Mouse (Mus musculus) testis, adult 2 months (tissue): ENCODE measurements at regions not wholly inside any gene's neighbourhood (a gene's known extent, or its start where the extent isn't known, plus 50 kb on each side); places are given as distances from the start of the nearest gene placed in this dataset.

Source experiments
- CTCF ChIP-seq: fragments of 200-500 bp; IDR thresholded peaks from 2 replicates; pipeline ENCODE4 v1.5.1; 2012; ENCODE audit warnings: low read depth, mild to moderate bottlenecking, inconsistent platforms, low read length, moderate library complexity; ENCODE audit not compliant: control insufficient read depth, insufficient read depth, insufficient replicate concordance
- POLR2A ChIP-seq: fragments of 200-500 bp; IDR thresholded peaks from 2 replicates; pipeline ENCODE4 v1.6.1; 2012; ENCODE audit warnings: low read depth, mild to moderate bottlenecking, inconsistent platforms, low read length, moderate library complexity; ENCODE audit not compliant: control insufficient read depth

- TF ChIP-seq CTCF (no peak), POLR2A (no peak)
Observed at GRCm38 (mm10) chr10:98014985-98015902, 288.7 kb upstream of the C030005K15Rik start.
